Mouse (Mus musculus): Measurements from ENCODE around the gene Arl6ip5. TPM values are rescaled to one million over a fixed set of nuclear protein-coding genes. Genes with fewer than 3 reads are reported as not detected.
"Not testable (repeated sequence)": the region's sequence is repeated elsewhere in the genome, so short reads cannot be mapped to it uniquely, and the experiment has no call there.

Arl6ip5 gene
- total RNA-seq, 2 experiments from 2014 or later: 117 to 173 TPM

DNA sequence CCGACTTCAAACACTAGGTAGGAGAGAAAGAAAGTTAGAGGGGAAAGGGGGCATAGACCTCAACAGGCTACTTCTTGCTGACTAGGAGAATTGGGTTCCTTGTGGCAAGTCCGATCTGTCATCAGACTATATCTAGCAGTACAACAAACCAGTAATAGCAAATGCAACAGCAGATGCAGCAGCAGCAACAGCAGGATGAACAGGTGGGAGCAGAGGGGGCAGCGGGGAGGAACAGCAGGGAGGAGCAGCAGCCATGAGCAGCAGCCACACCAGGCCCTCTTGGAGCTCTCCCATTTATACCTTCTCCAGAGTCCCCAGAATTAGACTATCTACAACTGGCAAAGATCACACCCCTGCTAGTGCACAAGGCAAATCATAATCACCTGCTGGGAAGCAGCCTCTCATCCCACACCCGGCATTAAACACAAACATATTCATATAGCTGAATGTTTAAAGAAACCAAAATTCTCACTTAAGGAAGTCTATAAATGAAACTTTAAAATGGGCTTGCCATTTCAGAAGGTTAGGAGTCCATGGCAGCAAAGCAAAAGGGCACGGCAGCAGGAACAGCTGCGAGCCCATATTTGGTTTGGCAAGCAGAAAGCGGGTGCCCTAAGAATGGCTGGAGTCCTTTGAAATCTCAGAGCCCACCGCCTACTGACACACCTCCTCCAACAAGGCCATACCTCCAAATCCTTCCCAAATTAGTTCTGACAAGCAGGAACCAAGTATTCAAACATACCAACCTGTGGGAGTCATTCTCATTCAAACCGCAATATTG lies 16.8 kb downstream of the Arl6ip5 start:
- intact Hi-C loops (cut with DNase I): no loop called here
- TF ChIP-seq CTCF (IDR thresholded peaks at IDR 0.05): no peak
- no peak for DNase-seq
- Histone ChIP-seq H3K4me3 (no peak overlapping the region), H3K27ac (peak overlapping the region; percentile 69)

DNA sequence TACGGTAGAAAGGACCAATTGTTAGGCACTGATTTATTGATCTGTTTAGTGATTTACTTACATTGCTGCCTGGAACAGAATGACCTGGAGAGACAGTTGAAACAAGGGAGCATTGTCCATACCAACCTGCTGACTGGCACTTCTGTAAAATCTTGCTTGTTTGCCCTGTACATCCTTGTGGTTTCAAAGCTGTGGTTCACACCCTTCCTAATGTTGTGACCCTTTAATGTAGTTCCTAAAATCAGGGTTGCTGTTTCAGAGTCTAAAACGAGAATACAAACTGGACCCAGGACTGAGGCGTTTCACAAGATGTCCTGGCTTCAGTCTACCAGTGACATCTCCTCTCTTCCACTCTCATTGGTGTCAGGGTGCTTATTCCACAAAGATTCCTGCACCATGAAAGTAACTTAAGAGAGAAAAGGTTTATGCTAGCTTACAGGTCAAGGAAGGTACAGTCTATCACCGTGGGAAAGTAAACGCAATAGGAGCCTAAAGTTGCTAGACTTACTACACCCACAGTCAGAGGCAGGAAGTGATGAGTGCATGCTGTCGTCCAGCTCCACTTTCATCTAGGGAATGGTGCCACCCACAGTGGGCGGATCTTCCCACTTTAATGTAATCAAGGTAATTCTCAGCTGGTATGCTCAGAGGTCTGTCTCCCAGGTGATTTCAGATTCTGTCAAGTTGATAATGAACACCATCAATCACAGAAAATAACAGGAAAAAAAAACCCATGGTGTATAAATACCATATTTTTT lies 24.6 kb downstream of the Arl6ip5 start:
- DNase-seq: no peak
- no peak for TF ChIP-seq CTCF (IDR thresholded peaks at IDR 0.05)
- no peak overlapping the region for H3K27ac ChIP-seq
- intact Hi-C loops (cut with DNase I): no loop called here
- no peak overlapping the region for H3K4me3 ChIP-seq

DNA sequence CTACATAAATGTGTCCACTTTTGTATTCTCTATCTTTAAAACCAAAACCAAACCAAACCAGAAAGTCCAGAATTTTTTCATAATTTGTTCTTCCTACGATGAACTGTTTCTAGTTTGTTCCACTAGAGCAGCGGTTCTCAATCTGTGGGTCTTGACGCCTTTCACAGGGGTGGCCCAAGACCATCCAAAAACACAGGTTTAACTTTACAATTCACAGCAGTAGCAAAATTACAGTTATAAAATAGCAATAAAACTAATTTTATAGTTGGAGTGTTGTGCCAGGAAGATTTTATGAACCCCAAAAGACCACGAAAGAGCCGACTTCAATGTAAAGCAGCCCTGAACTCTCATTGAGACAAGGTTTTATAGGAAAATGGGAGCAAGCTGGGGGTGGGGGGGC lies 25.6 kb downstream of the Arl6ip5 start:
- no peak for TF ChIP-seq CTCF (IDR thresholded peaks at IDR 0.05)
- DNase-seq: no peak

DNA sequence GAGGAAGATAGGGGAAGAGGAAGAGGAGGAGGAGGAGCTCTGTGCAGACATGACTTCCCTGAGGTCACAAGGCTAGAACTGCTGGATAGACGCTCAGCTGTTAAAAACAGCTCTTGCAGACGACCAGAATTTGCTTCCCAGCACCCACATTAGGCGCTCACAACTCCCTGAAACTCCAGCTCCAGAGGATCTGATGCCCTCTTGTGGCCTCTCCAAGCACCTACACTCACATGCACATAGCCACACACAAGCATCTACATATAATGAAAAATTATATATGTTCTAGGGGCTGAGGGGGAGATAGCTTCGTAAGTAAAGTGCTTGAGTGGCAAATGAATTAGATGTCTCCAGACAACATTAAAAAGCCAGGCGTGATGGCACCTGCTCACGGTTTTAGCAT lies 28.9 kb downstream of the Arl6ip5 start:
- Histone ChIP-seq H3K4me3 (no peak overlapping the region), H3K27ac (no peak overlapping the region)
- intact Hi-C loops (cut with DNase I): no loop called here
- DNase-seq: no peak
- peak; percentile 32 for TF ChIP-seq CTCF (IDR thresholded peaks at IDR 0.05)

More for the DNA sequence above, 25.6 kb downstream of the Arl6ip5 start:
- no peak overlapping the region for H3K4me3 ChIP-seq
- intact Hi-C loops (cut with DNase I): no loop called here
- H3K27ac ChIP-seq: no peak overlapping the region

DNA sequence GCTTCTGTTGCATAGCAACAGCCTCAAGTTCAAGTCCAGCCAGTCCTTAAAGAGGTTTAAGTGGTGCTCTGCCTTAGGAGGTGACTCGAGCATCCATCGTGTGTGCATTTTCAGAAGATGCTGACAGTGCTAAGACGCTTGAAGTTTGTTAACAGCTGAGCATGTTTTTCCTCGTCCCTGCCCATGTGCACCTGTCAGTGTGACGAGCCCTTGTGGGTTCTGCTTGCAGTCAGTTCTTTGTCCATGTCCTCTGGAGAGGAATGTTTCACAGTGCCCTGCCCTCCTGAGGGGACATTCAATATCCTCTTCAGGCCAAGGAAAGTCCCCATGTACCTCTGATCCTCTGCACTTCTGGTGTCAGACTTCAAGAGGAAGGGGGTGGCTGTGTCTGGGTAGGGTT lies 29.6 kb downstream of the Arl6ip5 start:
- TF ChIP-seq CTCF (IDR thresholded peaks at IDR 0.05): no peak
- Histone ChIP-seq H3K4me3 (no peak overlapping the region), H3K27ac (peak overlapping the region; percentile 31; the same call in 1 of the 2 replicates)
- intact Hi-C loops (cut with DNase I): loop anchor here (10.0 kb wide), 1 partner anchor 65 kb away; the partner anchor contains the start of gene Tmf1
- no peak for DNase-seq

DNA sequence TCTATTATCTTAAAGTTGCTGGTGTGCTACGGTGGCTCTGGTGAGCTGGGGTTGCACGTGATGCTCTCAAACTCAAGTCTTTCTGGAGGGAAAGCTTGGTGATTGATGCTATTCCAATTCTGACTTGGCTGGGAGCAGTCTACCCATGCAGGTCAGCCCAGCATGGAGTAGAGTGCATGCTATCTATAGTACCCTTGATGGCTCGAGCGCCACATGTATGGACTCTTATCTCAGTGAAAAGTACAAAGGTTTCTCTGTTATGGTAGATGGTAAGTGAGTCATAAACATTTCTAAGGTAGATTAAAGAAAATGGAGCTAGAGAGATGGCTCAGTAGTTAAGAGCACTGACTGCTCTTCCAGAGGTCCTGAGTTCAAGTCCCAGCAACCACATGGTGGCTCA lies 32.0 kb downstream of the Arl6ip5 start:
- no peak for DNase-seq
- no peak overlapping the region for H3K27ac ChIP-seq
- intact Hi-C loops (cut with DNase I): loop anchor here (10.0 kb wide), 1 partner anchor 68 kb away; the partner anchor contains the start of gene Tmf1
- no peak overlapping the region for H3K4me3 ChIP-seq
- no peak for TF ChIP-seq CTCF (IDR thresholded peaks at IDR 0.05)

DNA sequence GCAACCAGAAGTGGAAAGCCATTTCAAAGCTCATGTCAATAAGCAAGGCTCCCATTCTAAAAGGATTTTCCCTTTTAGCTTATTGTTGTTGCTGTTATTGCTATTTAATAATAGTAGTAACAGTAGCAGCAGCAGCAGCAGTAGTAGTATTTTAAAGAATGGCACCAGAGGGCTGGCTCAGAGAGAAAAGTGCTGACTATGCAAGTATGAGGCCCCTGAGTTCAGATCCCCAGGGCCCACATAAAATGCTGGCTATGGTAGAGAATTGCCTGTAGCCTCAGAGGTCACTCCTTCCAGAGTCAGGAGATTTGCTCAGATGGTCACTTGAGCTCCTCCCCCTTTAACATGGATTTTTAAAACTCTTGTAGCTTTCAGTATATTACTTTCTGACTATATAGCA lies 34.7 kb downstream of the Arl6ip5 start:
- TF ChIP-seq CTCF (IDR thresholded peaks at IDR 0.05): no peak
- H3K4me3 ChIP-seq: peak overlapping the region; percentile 47
- no peak for DNase-seq
- intact Hi-C loops (cut with DNase I): loop anchor here (10.0 kb wide), 1 partner anchor 70 kb away; the partner anchor contains the start of gene Tmf1
- H3K27ac ChIP-seq: peak overlapping the region; percentile 9

DNA sequence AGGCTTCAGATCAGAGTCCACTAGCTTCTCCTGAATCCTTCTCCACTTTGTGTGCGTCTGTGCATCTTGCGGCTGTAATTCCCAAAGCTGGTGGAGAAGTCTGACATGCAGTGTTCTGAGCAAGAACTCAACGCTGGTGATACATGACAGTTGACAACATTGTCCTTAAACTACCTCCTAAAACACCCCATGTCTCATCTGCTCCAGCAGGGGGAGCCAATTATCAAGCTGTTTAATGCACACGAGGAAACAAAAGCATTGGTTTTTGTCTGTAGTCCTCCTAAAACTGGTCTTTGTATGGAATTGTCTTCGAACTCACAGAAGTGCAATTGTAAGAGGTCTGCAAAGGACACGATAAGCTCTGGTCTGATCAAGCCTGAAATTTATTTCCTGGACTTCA lies 40.5 kb downstream of the Arl6ip5 start:
- intact Hi-C loops (cut with DNase I): loop anchor here (2.0 to 5.0 kb wide), 3 partner anchors 39 to 491 kb away; partner anchors contain the start of gene Arl6ip5
- Histone ChIP-seq H3K27ac (peak overlapping the region; percentile 88), H3K4me3 (peak overlapping the region; percentile 72)

DNA sequence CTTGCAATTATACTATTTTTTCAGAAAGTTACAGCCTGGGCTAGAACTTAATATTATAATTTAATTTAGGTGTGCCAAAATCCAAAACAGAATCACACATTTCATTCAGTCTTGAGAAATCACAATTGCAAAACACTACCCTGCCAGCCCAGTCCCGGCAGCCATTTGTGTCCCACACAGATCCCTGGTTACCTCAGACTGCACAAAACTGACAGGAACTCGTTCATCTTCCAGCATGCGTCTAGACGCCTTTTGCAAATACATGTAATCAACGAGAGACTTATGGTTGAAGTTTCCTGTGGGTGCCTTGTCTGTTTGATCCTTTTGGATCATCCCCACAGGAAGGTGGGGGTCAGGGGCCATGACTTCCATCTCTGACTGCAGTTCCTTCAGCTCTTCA lies 41.6 kb downstream of the Arl6ip5 start:
- Histone ChIP-seq H3K27ac (peak overlapping the region; percentile 88), H3K4me3 (peak overlapping the region; percentile 72)
- peak; percentile 42 for DNase-seq
- intact Hi-C loops (cut with DNase I): loop anchor here (5.0 kb wide), 2 partner anchors 40 to 490 kb away; partner anchors contain the start of gene Arl6ip5
- TF ChIP-seq CTCF (IDR thresholded peaks at IDR 0.05): no peak

More for the DNA sequence above, 40.5 kb downstream of the Arl6ip5 start:
- DNase-seq: peak; percentile 62
- peak; percentile 89 for TF ChIP-seq CTCF (IDR thresholded peaks at IDR 0.05)

DNA sequence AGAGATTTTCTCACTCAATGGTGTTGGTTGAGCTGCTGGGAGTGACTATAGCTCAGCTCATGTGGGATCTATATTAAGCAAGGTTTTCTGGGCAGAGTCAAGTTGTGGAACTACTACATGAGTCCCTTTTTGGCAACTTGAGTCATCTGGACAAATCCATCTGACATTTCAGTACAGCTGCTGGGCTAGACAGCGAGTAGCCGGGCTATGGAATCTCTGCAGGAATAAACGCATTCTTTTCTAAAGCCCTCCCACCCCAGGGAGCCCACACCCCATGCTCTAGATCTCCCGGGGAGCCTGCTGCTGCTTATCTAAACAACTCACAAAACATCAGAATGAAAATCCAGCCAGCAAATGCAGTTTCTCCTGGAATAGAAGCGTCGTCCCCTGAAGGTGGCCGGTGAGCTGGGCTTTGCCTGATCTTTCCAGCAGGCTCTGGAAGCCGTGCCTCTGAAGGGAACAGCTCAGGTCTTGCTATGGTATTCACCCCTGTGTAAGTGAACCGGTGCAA lies 42.3 kb downstream of the Arl6ip5 start, which contains the start of gene Lmod3:
Gene Lmod3, minus strand, starts transcription at position 49 of the 511 bp plus-strand sequence.
- TF ChIP-seq CTCF (IDR thresholded peaks at IDR 0.05): no peak
- peak within 1 kb of the TSS; percentile 88 for H3K27ac ChIP-seq
- DNase-seq: peak; percentile 66
- peak within 1 kb of the TSS; percentile 72 for H3K4me3 ChIP-seq
- intact Hi-C loops (cut with DNase I): loop anchor here (5.0 kb wide), 2 partner anchors 40 to 490 kb away; partner anchors contain the start of gene Arl6ip5

DNA sequence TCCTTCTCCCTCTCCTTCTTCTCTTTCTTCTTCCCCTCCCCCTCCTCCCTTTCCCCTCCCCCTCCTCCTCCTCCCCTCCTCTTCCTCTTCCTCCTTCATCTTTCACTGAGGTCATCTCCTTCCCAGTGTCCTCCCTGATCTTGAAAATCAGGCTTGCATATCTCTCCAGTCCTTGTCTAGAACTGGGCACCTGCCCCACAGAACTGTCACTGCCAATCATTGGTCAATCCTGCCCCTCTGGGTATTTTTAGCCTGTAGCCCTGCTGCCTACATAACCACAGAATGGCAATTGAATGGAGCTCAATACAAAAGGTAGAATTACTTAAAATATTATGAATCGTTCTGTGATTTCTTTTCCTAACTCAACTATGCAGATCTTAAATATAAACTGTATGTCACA lies 48.0 kb downstream of the Arl6ip5 start:
- Histone ChIP-seq H3K4me3 (no peak overlapping the region), H3K27ac (peak overlapping the region; percentile 81)
- peak; percentile 79 for DNase-seq
- no peak for TF ChIP-seq CTCF (IDR thresholded peaks at IDR 0.05)
- intact Hi-C loops (cut with DNase I): no loop called here

DNA sequence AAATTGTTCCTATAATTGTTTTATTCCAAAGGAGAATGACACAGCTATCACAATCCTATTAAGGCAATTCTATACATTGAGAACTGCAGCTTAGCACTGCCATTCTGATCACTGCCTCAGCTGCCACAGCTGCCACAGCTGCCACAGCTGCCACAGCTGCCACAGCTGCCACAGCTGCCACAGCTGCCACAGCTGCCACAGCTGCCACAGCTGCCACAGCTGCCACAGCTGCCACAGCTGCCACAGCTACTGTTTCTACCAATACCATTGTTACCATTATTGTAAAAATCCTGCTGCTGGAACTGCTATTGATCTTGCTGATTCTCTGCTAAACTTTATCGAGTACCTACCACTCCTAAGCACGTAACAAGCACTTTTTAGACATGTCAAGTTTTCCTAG lies 49.4 kb downstream of the Arl6ip5 start:
- H3K27ac ChIP-seq: peak overlapping the region; percentile 81
- DNase-seq; H3K4me3 ChIP-seq; intact Hi-C loops (cut with DNase I): not testable (repeated sequence)

Data from gastrocnemius, adult 2 months (tissue).